Mouse (Mus musculus) midbrain, embryonic 10.5 days (tissue): ENCODE measurements at regions not wholly inside any gene's neighbourhood (a gene's known extent, or its start where the extent isn't known, plus 50 kb on each side); places are given as distances from the start of the nearest gene placed in this dataset.

Experiments
- DNase-seq: peaks from one replicate; pipeline ENCODE4 v3.0.0-alpha.2; 2017; ENCODE audit warnings: low spot score
- H3K27ac ChIP-seq: fragments of 300-500 bp; sonication (generic); replicated peaks from 2 replicates; pipeline ENCODE4 v1.5.1; 2016; ENCODE audit warnings: mild to moderate bottlenecking
- H3K27me3 ChIP-seq: fragments of 300-500 bp; sonication (generic); 2 replicates; pipeline ENCODE4 v1.6.1; 2016; ENCODE audit warnings: low read depth, mild to moderate bottlenecking; ENCODE audit not compliant: poor library complexity, severe bottlenecking
- H3K36me3 ChIP-seq: fragments of 300-500 bp; sonication (generic); 2 replicates; pipeline ENCODE4 v1.6.1; 2016; ENCODE audit warnings: mild to moderate bottlenecking, moderate library complexity
- H3K4me1 ChIP-seq: fragments of 300-500 bp; sonication (generic); 2 replicates; pipeline ENCODE4 v1.6.1; 2016
- H3K4me3 ChIP-seq: fragments of 300-500 bp; sonication (generic); 2 replicates; pipeline ENCODE4 v1.5.1; 2016; ENCODE audit warnings: mild to moderate bottlenecking, moderate library complexity
- H3K9me3 ChIP-seq: fragments of 300-500 bp; sonication (generic); replicated peaks from 2 replicates; pipeline ENCODE4 v1.6.1; 2016; ENCODE audit warnings: mild to moderate bottlenecking
- WGBS: fragments of 180-500 bp; shearing (Covaris S2); methylation state at CpG from one replicate; pipeline ENCODE4 v1.1.7; 2016; 5-methylcytosine and 5-hydroxymethylcytosine counted together

- no peaks in the 10 kb centered on the region for H3K9me3 ChIP-seq
- no peak for DNase-seq
- H3K27ac ChIP-seq, result peak overlapping the region; percentile 29
- peaks cover 37% of the 10 kb centered on the region for H3K27me3 ChIP-seq
- H3K4me3 ChIP-seq, result no peak overlapping the region
- peaks cover 57% of the 10 kb centered on the region for H3K4me1 ChIP-seq
- H3K36me3 ChIP-seq, result no peaks in the 10 kb centered on the region
- 88% methylated on average over 7 of the region's 7 CpGs for WGBS
Observed at GRCm38 (mm10) chr6:127325596-127326332, 120.9 kb upstream of the Parp11 start.

GRCm38 (mm10) chr6:127326333-127326729, 120.3 kb upstream of the Parp11 start:
- Histone ChIP-seq H3K4me1 (peaks cover 62% of the 10 kb centered on the region), H3K27me3 (peaks cover 38% of the 10 kb centered on the region), H3K9me3 (no peaks in the 10 kb centered on the region), H3K27ac (peak overlapping the region; percentile 29), H3K4me3 (no peak overlapping the region), H3K36me3 (no peaks in the 10 kb centered on the region)
- no peak for DNase-seq
- WGBS, result 90% methylated on average over 6 of the region's 6 CpGs

GRCm38 (mm10) chr6:127329191-127330014, 117.2 kb upstream of the Parp11 start:
- 20% methylated on average over 20 of the region's 20 CpGs for WGBS
- H3K36me3 ChIP-seq, result no peaks in the 10 kb centered on the region
- peak overlapping the region; percentile 55 for H3K4me3 ChIP-seq
- peaks cover 30% of the 10 kb centered on the region for H3K27me3 ChIP-seq
- H3K27ac ChIP-seq, result peak overlapping the region; percentile 93
- H3K4me1 ChIP-seq, result peaks cover 84% of the 10 kb centered on the region
- H3K9me3 ChIP-seq, result no peaks in the 10 kb centered on the region
- DNase-seq, result peak; percentile 57

GRCm38 (mm10) chr6:127330015-127330705, 116.5 kb upstream of the Parp11 start:
- Histone ChIP-seq H3K4me1 (peaks cover 82% of the 10 kb centered on the region), H3K36me3 (no peaks in the 10 kb centered on the region), H3K9me3 (no peaks in the 10 kb centered on the region), H3K27ac (peak overlapping the region; percentile 93), H3K27me3 (peaks cover 27% of the 10 kb centered on the region), H3K4me3 (peak overlapping the region; percentile 55)
- DNase-seq, result peak; percentile 94
- WGBS, result under 1% methylated on average over 46 of the region's 46 CpGs

- no peak for DNase-seq
- Histone ChIP-seq H3K27me3 (peaks cover 23% of the 10 kb centered on the region), H3K27ac (peak overlapping the region; percentile 93), H3K4me1 (peaks cover 82% of the 10 kb centered on the region), H3K4me3 (no peak overlapping the region), H3K9me3 (no peaks in the 10 kb centered on the region), H3K36me3 (no peaks in the 10 kb centered on the region)
- WGBS, result 81% methylated on average over 5 of the region's 5 CpGs
Observed at GRCm38 (mm10) chr6:127331091-127331490, 115.5 kb upstream of the Parp11 start.

- peak overlapping the region; percentile 72 for H3K27ac ChIP-seq
- WGBS, result 91% methylated on average over 6 of the region's 6 CpGs
Observed at GRCm38 (mm10) chr6:127334256-127334655, 112.4 kb upstream of the Parp11 start.

GRCm38 (mm10) chr6:127335462-127335886, 111.2 kb upstream of the Parp11 start:
- no peak for DNase-seq
- H3K27me3 ChIP-seq, result peaks cover 17% of the 10 kb centered on the region
- WGBS, result 33% methylated on average over 7 of the region's 7 CpGs
- H3K9me3 ChIP-seq, result no peaks in the 10 kb centered on the region
- H3K4me1 ChIP-seq, result peaks cover 90% of the 10 kb centered on the region
- no peaks in the 10 kb centered on the region for H3K36me3 ChIP-seq
- H3K27ac ChIP-seq, result peak overlapping the region; percentile 95
- H3K4me3 ChIP-seq, result peak overlapping the region; percentile 37; the same call in 1 of the 2 replicates

More at GRCm38 (mm10) chr6:127334256-127334655, 112.4 kb upstream of the Parp11 start:
- Histone ChIP-seq H3K4me3 (no peak overlapping the region), H3K4me1 (peaks cover 90% of the 10 kb centered on the region), H3K9me3 (no peaks in the 10 kb centered on the region), H3K36me3 (no peaks in the 10 kb centered on the region), H3K27me3 (peaks cover 14% of the 10 kb centered on the region)
- DNase-seq, result no peak

GRCm38 (mm10) chr6:127335996-127336660, 110.5 kb upstream of the Parp11 start:
- DNase-seq, result no peak
- Histone ChIP-seq H3K4me1 (peaks cover 90% of the 10 kb centered on the region), H3K27me3 (peaks cover 18% of the 10 kb centered on the region), H3K36me3 (no peaks in the 10 kb centered on the region), H3K9me3 (no peaks in the 10 kb centered on the region), H3K27ac (peak overlapping the region; percentile 95), H3K4me3 (peak overlapping the region; percentile 37; the same call in 1 of the 2 replicates)
- 14% methylated on average over 12 of the region's 12 CpGs for WGBS

GRCm38 (mm10) chr6:127336681-127337397, 109.8 kb upstream of the Parp11 start:
- WGBS, result 3% methylated on average over 15 of the region's 15 CpGs
- peak; percentile 86 for DNase-seq
- peaks cover 88% of the 10 kb centered on the region for H3K4me1 ChIP-seq
- peak overlapping the region; percentile 37 for H3K4me3 ChIP-seq
- peaks cover 22% of the 10 kb centered on the region for H3K27me3 ChIP-seq
- H3K36me3 ChIP-seq, result no peaks in the 10 kb centered on the region
- peak overlapping the region; percentile 95 for H3K27ac ChIP-seq
- H3K9me3 ChIP-seq, result no peaks in the 10 kb centered on the region

GRCm38 (mm10) chr6:127337398-127337871, 109.2 kb upstream of the Parp11 start:
- WGBS, result 7% methylated on average over 15 of the region's 15 CpGs
- Histone ChIP-seq H3K27me3 (peaks cover 24% of the 10 kb centered on the region), H3K27ac (peak overlapping the region; percentile 95), H3K4me3 (peak overlapping the region; percentile 37), H3K9me3 (no peaks in the 10 kb centered on the region), H3K4me1 (peaks cover 82% of the 10 kb centered on the region), H3K36me3 (no peaks in the 10 kb centered on the region)
- DNase-seq, result no peak

GRCm38 (mm10) chr6:127338412-127338811, 108.2 kb upstream of the Parp11 start:
- Histone ChIP-seq H3K4me1 (peaks cover 80% of the 10 kb centered on the region), H3K9me3 (no peaks in the 10 kb centered on the region), H3K36me3 (no peaks in the 10 kb centered on the region), H3K27ac (peak overlapping the region; percentile 95), H3K4me3 (no peak overlapping the region), H3K27me3 (peaks cover 28% of the 10 kb centered on the region)
- no peak for DNase-seq
- 45% methylated on average over 6 of the region's 6 CpGs for WGBS
